Mouse (Mus musculus) bone marrow macrophage, adult 2 months (primary cell): ENCODE measurements around the gene Adra2b.

Experiments
- CTCF ChIP-seq: IDR thresholded peaks from 2 replicates; pipeline ENCODE4 v1.5.1; 2012; ENCODE audit warnings: low read depth, mild to moderate bottlenecking, low read length, moderate library complexity
- POLR2A ChIP-seq: IDR thresholded peaks from 2 replicates; pipeline ENCODE4 v1.6.1; 2012; ENCODE audit warnings: mild to moderate bottlenecking, low read depth, low read length, borderline replicate concordance

- TF ChIP-seq POLR2A (no peak), CTCF (no peak)
Measured at GRCm38 (mm10) chr2:127313878-127314277, 49.1 kb upstream of the Adra2b start.
